Comparison of ENCODE assay signal across 24 mouse cellular contexts in the genomic region with DNA sequence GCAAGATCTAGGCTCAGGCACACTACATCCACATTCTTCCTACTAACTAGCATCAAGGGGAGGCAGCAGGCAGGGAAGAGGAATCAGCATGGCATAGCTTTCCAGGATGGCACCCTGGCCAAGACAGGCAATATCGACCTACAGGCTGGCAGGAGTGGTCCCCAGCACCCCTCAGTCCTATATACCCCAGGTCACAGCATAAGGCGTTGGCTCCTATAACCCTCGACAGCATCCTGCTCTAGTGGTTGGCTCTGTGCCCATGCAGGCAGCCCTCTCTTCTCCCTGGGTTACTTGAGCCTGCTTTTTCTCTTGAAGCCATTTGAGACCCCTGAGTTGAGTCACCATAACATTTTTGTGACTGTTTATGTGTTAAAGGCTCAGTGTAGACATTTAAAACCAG.
DNase-seq lines count a peak whose midpoint lies in the region; ATAC-seq and TF ChIP-seq lines count a peak whose summit lies in the region.
"Had no signal": no experiment of that assay in that cellular context is flagged by ENCODE, and none has a peak within 500 bp of the region (broad histone marks: within the 10 kb centered on the region; RNA-seq: fewer than 3 reads in every experiment).

No protein-coding gene starts in this region.

- H3K9ac ChIP-seq in heart, embryonic 12.5 days = no peak overlapping the region
- H3K9ac ChIP-seq in kidney, postnatal 0 days (ENCODE audit: low read depth, low read length) = 0 out of 2 replicates have a peak overlapping the region, but pooled peaks have one; percentile 13
- H3K9ac ChIP-seq in midbrain, embryonic 13.5 days (replicated peaks) = 0 out of 2 replicates have a peak overlapping the region, but pooled peaks have one; percentile 8
- no peak overlapping the region for H3K9ac ChIP-seq in midbrain, embryonic 14.5 days (replicated peaks; ENCODE audit: low read length)
- H3K9ac ChIP-seq: embryonic facial prominence, embryonic 12.5 days; embryonic facial prominence, embryonic 15.5 days; forebrain, embryonic 13.5 days; hindbrain, embryonic 13.5 days; intestine, embryonic 15.5 days had no signal

- no peak overlapping the region for H3K4me3 ChIP-seq in heart, embryonic 10.5 days
- no peak overlapping the region for H3K4me3 ChIP-seq in heart, embryonic 12.5 days
- no peak overlapping the region for H3K4me3 ChIP-seq in kidney, postnatal 0 days (replicated peaks; ENCODE audit: low read depth, low read length)
- no peak overlapping the region for H3K4me3 ChIP-seq in midbrain, embryonic 13.5 days (replicated peaks)
- no peak overlapping the region for H3K4me3 ChIP-seq in midbrain, embryonic 14.5 days (replicated peaks; ENCODE audit: low read depth, low read length)
- H3K4me3 ChIP-seq: embryonic facial prominence, embryonic 12.5 days; embryonic facial prominence, embryonic 15.5 days; forebrain, embryonic 13.5 days; hindbrain, embryonic 10.5 days; hindbrain, embryonic 13.5 days; intestine, embryonic 15.5 days had no signal

- no peak for ATAC-seq in heart, embryonic 12.5 days (ENCODE audit: insufficient number of reproducible peaks, low FRiP score)
- no peak for ATAC-seq in kidney, postnatal 0 days (replicated peaks; ENCODE audit: low FRiP score, low read depth)
- ATAC-seq in midbrain, embryonic 13.5 days = no peak
- ATAC-seq in midbrain, embryonic 14.5 days (ENCODE audit: low FRiP score, low TSS enrichment) = no peak
- ATAC-seq: activated CD4-positive, CD25-positive, alpha-beta regulatory T cell, adult 4 months; forebrain, embryonic 13.5 days; forebrain, embryonic 16.5 days; hindbrain, embryonic 16.5 days; intestine, embryonic 15.5 days had no signal

- peaks cover 39% of the 10 kb centered on the region for H3K4me1 ChIP-seq in heart, embryonic 10.5 days
- H3K4me1 ChIP-seq in heart, embryonic 12.5 days (replicated peaks) = peaks cover 48% of the 10 kb centered on the region
- 0 out of 2 replicates have a peak, but pooled peaks cover 2% of the 10 kb centered on the region for H3K4me1 ChIP-seq in kidney, postnatal 0 days (replicated peaks; ENCODE audit: insufficient read depth, low read length)
- H3K4me1 ChIP-seq in midbrain, embryonic 13.5 days (replicated peaks) = no peaks in the 10 kb centered on the region
- no peaks in the 10 kb centered on the region for H3K4me1 ChIP-seq in midbrain, embryonic 14.5 days (ENCODE audit: control insufficient read depth, insufficient read depth, low read length)
- H3K4me1 ChIP-seq: embryonic facial prominence, embryonic 12.5 days had no signal

- WGBS in heart, embryonic 10.5 days = 63% methylated on average over 3 of the region's 3 CpGs
- 55% methylated on average over 3 of the region's 3 CpGs for WGBS in heart, embryonic 12.5 days
- WGBS in kidney, postnatal 0 days = 67% methylated on average over 3 of the region's 3 CpGs
- WGBS in midbrain, embryonic 13.5 days = 69% methylated on average over 3 of the region's 3 CpGs
- 72% methylated on average over 3 of the region's 3 CpGs for WGBS in midbrain, embryonic 14.5 days

- peak; percentile 57 to 58 for DNase-seq in cerebellum, postnatal 10 days
- no peak for DNase-seq in cerebellum, adult 11 months
- peak; percentile 72 for DNase-seq in heart, embryonic 10.5 days (ENCODE audit: low spot score)
- DNase-seq in kidney, postnatal 0 days (ENCODE audit: low spot score) = no peak
- no peak for DNase-seq in kidney, postnatal 14 days
- DNase-seq in midbrain, embryonic 14.5 days = no peak
- DNase-seq: adrenal gland, adult 8-10 months; adrenal gland, postnatal 25 days; cerebellum, adult 18-20 months; cerebellum, adult 9-10 months; cerebellum, postnatal 25 days; gastrocnemius, postnatal 10 days; gastrocnemius, postnatal 36 days had no signal

- 0 out of 2 replicates have a peak, but pooled peaks cover 7% of the 10 kb centered on the region for H3K27me3 ChIP-seq in heart, embryonic 10.5 days (ENCODE audit: insufficient read depth, poor library complexity, severe bottlenecking)
- H3K27me3 ChIP-seq in heart, embryonic 12.5 days (replicated peaks) = no peaks in the 10 kb centered on the region
- no peaks in the 10 kb centered on the region for H3K27me3 ChIP-seq in kidney, postnatal 0 days (ENCODE audit: insufficient read depth, low read length)
- no peaks in the 10 kb centered on the region for H3K27me3 ChIP-seq in midbrain, embryonic 13.5 days
- no peaks in the 10 kb centered on the region for H3K27me3 ChIP-seq in midbrain, embryonic 14.5 days (ENCODE audit: control insufficient read depth, insufficient read depth, low read length)
- H3K27me3 ChIP-seq: embryonic facial prominence, embryonic 15.5 days; hindbrain, embryonic 13.5 days; intestine, embryonic 15.5 days had no signal

- TF ChIP-seq CTCF in kidney, postnatal 0 days (IDR thresholded peaks at IDR 0.05; ENCODE audit: low read depth) = no peak

- H3K4me2 ChIP-seq in heart, embryonic 12.5 days = no peak overlapping the region
- no peak overlapping the region for H3K4me2 ChIP-seq in kidney, postnatal 0 days (ENCODE audit: low read length)
- H3K4me2 ChIP-seq in midbrain, embryonic 13.5 days (replicated peaks) = no peak overlapping the region
- H3K4me2 ChIP-seq in midbrain, embryonic 14.5 days (ENCODE audit: low read length) = no peak overlapping the region
- H3K4me2 ChIP-seq: embryonic facial prominence, embryonic 12.5 days; embryonic facial prominence, embryonic 15.5 days; forebrain, embryonic 13.5 days; hindbrain, embryonic 13.5 days; intestine, embryonic 15.5 days had no signal

- H3K27ac ChIP-seq in heart, embryonic 10.5 days = no peak overlapping the region; the same call in 1 of the 2 replicates
- no peak overlapping the region for H3K27ac ChIP-seq in heart, embryonic 12.5 days (ENCODE audit: poor library complexity, severe bottlenecking)
- H3K27ac ChIP-seq in kidney, postnatal 0 days = no peak overlapping the region
- no peak overlapping the region for H3K27ac ChIP-seq in midbrain, embryonic 13.5 days
- H3K27ac ChIP-seq in midbrain, embryonic 14.5 days (replicated peaks; ENCODE audit: low read depth, low read length) = no peak overlapping the region
- H3K27ac ChIP-seq: embryonic facial prominence, embryonic 12.5 days; embryonic facial prominence, embryonic 15.5 days; forebrain, embryonic 13.5 days; hindbrain, embryonic 10.5 days; hindbrain, embryonic 13.5 days; intestine, embryonic 15.5 days had no signal

- H3K36me3 ChIP-seq in heart, embryonic 10.5 days = no peaks in the 10 kb centered on the region
- no peaks in the 10 kb centered on the region for H3K36me3 ChIP-seq in heart, embryonic 12.5 days
- no peaks in the 10 kb centered on the region for H3K36me3 ChIP-seq in kidney, postnatal 0 days (ENCODE audit: insufficient read depth, low read length)
- H3K36me3 ChIP-seq in midbrain, embryonic 13.5 days = no peaks in the 10 kb centered on the region
- H3K36me3 ChIP-seq in midbrain, embryonic 14.5 days (ENCODE audit: control insufficient read depth, insufficient read depth, low read length) = no peaks in the 10 kb centered on the region
- H3K36me3 ChIP-seq: embryonic facial prominence, embryonic 12.5 days; embryonic facial prominence, embryonic 15.5 days; hindbrain, embryonic 10.5 days; hindbrain, embryonic 13.5 days; intestine, embryonic 15.5 days had no signal

- no peaks in the 10 kb centered on the region for H3K9me3 ChIP-seq in heart, embryonic 10.5 days
- H3K9me3 ChIP-seq in heart, embryonic 12.5 days (replicated peaks) = no peaks in the 10 kb centered on the region
- H3K9me3 ChIP-seq in kidney, postnatal 0 days (replicated peaks; ENCODE audit: low read length) = no peaks in the 10 kb centered on the region
- H3K9me3 ChIP-seq in midbrain, embryonic 13.5 days = no peaks in the 10 kb centered on the region
- H3K9me3 ChIP-seq in midbrain, embryonic 14.5 days (ENCODE audit: control insufficient read depth, low read length) = no peaks in the 10 kb centered on the region
- H3K9me3 ChIP-seq: embryonic facial prominence, embryonic 12.5 days; embryonic facial prominence, embryonic 15.5 days; forebrain, embryonic 13.5 days; hindbrain, embryonic 10.5 days; hindbrain, embryonic 13.5 days; intestine, embryonic 15.5 days had no signal

Comparison
In these comparisons a context has a peak if more than half of its experiments do, and no peak if none do; other contexts are left out.
1. DNase-seq: peak in cerebellum, postnatal 10 days (2 of 2) and heart, embryonic 10.5 days (single experiment); none in cerebellum, adult 11 months (single experiment), kidney, postnatal 0 days (single experiment), kidney, postnatal 14 days (single experiment) and midbrain, embryonic 14.5 days (single experiment).
2. H3K9ac ChIP-seq: peak in kidney, postnatal 0 days (single experiment) and midbrain, embryonic 13.5 days (single experiment); none in heart, embryonic 12.5 days (single experiment) and midbrain, embryonic 14.5 days (single experiment).